21 mouse cellular contexts compared by ENCODE assay signal in genomic region chr8:85706988-85707387, GRCm38 (mm10).
"Had no signal": no experiment of that assay in that cellular context is flagged by ENCODE, and none has a peak within 500 bp of the region (broad histone marks: within the 10 kb centered on the region; RNA-seq: fewer than 3 reads in every experiment).

No protein-coding gene starts in this region.

- DNase-seq: heart, postnatal 10 days; heart, postnatal 14 days; heart, postnatal 36 days; heart, postnatal 4 days; kidney, adult 11 months; kidney, adult 18-20 months; kidney, adult 2 months; kidney, adult 8-10 months; kidney, adult 9 months; kidney, postnatal 10 days; kidney, postnatal 14 days; kidney, postnatal 36 days; kidney, postnatal 4 days; layer of hippocampus, adult 9-11 months; layer of hippocampus, postnatal 36 days had no signal

- ATAC-seq: hindbrain, embryonic 16.5 days; hindbrain, postnatal 0 days; inflammation-experienced regulatory T-cells, adult 6 months; intestine, embryonic 15.5 days; intestine, embryonic 16.5 days; intestine, postnatal 0 days had no signal
